Mouse (Mus musculus) brain, embryonic 18.5 days (tissue): ENCODE results near the gene Vmn1r36.
"Not testable (repeated sequence)": the region's sequence is repeated elsewhere in the genome, so short reads cannot be mapped to it uniquely, and the experiment has no call there.

Experiments used
- DNase-seq: peaks from one replicate; pipeline ENCODE4 v3.0.0-alpha.2; 2012; ENCODE audit warnings: low read depth, low spot score

Gene Vmn1r36

GRCm38 (mm10) chr6:66719068-66719467 lies at the start of gene Vmn1r36:
Gene Vmn1r36 (minus strand): TSS chr6:66719168.
- not testable (repeated sequence) for DNase-seq

DNA sequence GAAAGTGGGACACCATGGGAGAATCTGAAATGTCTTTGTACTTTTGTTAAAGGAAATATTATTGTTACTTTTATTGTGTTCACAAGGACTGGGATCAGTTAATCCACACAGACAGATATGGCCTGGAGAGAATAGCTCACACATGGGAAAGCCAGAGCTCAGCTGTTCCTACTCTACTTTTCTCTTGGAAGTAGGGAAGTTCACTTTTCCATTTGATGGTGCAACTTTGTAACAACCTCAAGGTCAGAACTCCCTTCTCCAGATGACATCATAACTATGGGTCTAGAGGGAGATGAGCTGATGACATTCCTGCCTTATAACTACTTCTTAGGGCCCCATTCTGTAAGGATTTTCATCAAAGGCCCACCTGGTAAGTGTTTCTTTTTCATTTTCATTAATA lies 10.1 kb upstream of the Vmn1r36 start, which contains the start of gene Vmn1r37:
Vmn1r37 (plus strand) TSS at position 301 of the 400 bp plus-strand sequence.
- DNase-seq = not testable (repeated sequence)

GRCm38 (mm10) chr6:66713854-66714253 lies 5.1 kb downstream of the Vmn1r36 start:
- no peak for DNase-seq

DNA sequence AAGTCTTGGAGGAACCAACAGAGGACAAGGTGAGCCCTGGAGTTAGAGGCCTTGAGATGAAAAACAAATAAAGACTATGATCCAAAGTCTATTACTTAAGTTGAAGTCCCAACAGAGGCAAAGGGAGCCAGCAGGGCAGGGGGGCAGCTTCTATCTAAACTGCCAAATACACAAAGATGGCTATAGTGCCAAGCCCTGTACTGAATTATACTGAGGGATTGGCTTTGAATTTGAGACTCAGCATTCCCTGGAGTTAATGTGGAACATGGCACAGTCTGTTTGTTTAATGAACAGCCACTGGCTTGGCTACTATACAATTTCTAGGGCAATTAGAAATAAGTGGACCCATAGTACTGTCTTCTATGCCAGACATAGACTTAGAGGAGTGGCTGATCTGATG lies 10.1 kb downstream of the Vmn1r36 start:
- DNase-seq = no peak

- DNase-seq = no peak
Measured at GRCm38 (mm10) chr6:66685806-66686205, 33.2 kb downstream of the Vmn1r36 start, which contains the start of gene Vmn1r35. Gene Vmn1r35 (minus strand): TSS chr6:66685906.
